Mouse (Mus musculus): Measurements from ENCODE around the gene Cnnm4. TPM values are rescaled to one million over a fixed set of nuclear protein-coding genes. Genes with fewer than 3 reads are reported as not detected.
A peak's percentile ranks its signal among the peaks of the same experiment; 100 is the strongest.

Gene Cnnm4
- polyA plus RNA-seq, 1 experiment from 2014 or later, result 11.0 TPM

GRCm38 (mm10) chr1:36469811-36470444, 1.5 kb upstream of the Cnnm4 start:
- no peak overlapping the region for H3K27ac ChIP-seq (ENCODE audit: low read length)
- H3K4me3 ChIP-seq (replicated peaks; ENCODE audit: low read length), result no peak overlapping the region
- no peak overlapping the region for H3K9ac ChIP-seq (replicated peaks; ENCODE audit: low read depth, low read length)
- no peaks in the 10 kb centered on the region for H3K9me3 ChIP-seq (ENCODE audit: control insufficient read depth, low read length)
- H3K4me1 ChIP-seq (replicated peaks; ENCODE audit: control insufficient read depth, insufficient read depth, low read length), result peaks cover 32% of the 10 kb centered on the region
- no peaks in the 10 kb centered on the region for H3K36me3 ChIP-seq (ENCODE audit: control insufficient read depth, insufficient read depth)
- ATAC-seq, result no peak
- no peaks in the 10 kb centered on the region for H3K27me3 ChIP-seq (replicated peaks; ENCODE audit: control insufficient read depth, insufficient read depth, low read length)
- H3K4me2 ChIP-seq (ENCODE audit: low read length), result no peak overlapping the region
- 58% methylated on average over 2 of the region's 2 CpGs for WGBS

GRCm38 (mm10) chr1:36472106-36472440, 653 bp downstream of the Cnnm4 start:
- no peak; the same call in 1 of the 2 replicates for ATAC-seq
- Histone ChIP-seq H3K4me1 (replicated peaks; ENCODE audit: control insufficient read depth, insufficient read depth, low read length) (peaks cover 43% of the 10 kb centered on the region), H3K4me2 (ENCODE audit: low read length) (peak overlapping the region; percentile 75), H3K27ac (ENCODE audit: low read length) (no peak overlapping the region), H3K4me3 (replicated peaks; ENCODE audit: low read length) (peak overlapping the region; percentile 54), H3K27me3 (replicated peaks; ENCODE audit: control insufficient read depth, insufficient read depth, low read length) (no peaks in the 10 kb centered on the region), H3K9me3 (ENCODE audit: control insufficient read depth, low read length) (no peaks in the 10 kb centered on the region), H3K36me3 (ENCODE audit: control insufficient read depth, insufficient read depth) (no peaks in the 10 kb centered on the region), H3K9ac (replicated peaks; ENCODE audit: low read depth, low read length) (peak overlapping the region; percentile 66)
- WGBS, result 13% methylated on average over 18 of the region's 18 CpGs

- 78% methylated on average over 10 of the region's 10 CpGs for WGBS
- no peak for ATAC-seq
- Histone ChIP-seq H3K27me3 (replicated peaks; ENCODE audit: control insufficient read depth, insufficient read depth, low read length) (no peaks in the 10 kb centered on the region), H3K4me3 (replicated peaks; ENCODE audit: low read length) (no peak overlapping the region), H3K9ac (replicated peaks; ENCODE audit: low read depth, low read length) (no peak overlapping the region), H3K9me3 (ENCODE audit: control insufficient read depth, low read length) (no peaks in the 10 kb centered on the region), H3K4me2 (ENCODE audit: low read length) (peak overlapping the region; percentile 23), H3K27ac (ENCODE audit: low read length) (no peak overlapping the region), H3K4me1 (replicated peaks; ENCODE audit: control insufficient read depth, insufficient read depth, low read length) (peaks cover 47% of the 10 kb centered on the region), H3K36me3 (ENCODE audit: control insufficient read depth, insufficient read depth) (no peaks in the 10 kb centered on the region)
Measured at GRCm38 (mm10) chr1:36473211-36473780, 1.9 kb downstream of the Cnnm4 start.

- peak overlapping the region; percentile 28 for H3K4me2 ChIP-seq (ENCODE audit: low read length)
- H3K4me3 ChIP-seq (replicated peaks; ENCODE audit: low read length), result no peak overlapping the region
- no peaks in the 10 kb centered on the region for H3K36me3 ChIP-seq (ENCODE audit: control insufficient read depth, insufficient read depth)
- no peak overlapping the region for H3K9ac ChIP-seq (replicated peaks; ENCODE audit: low read depth, low read length)
- no peak overlapping the region for H3K27ac ChIP-seq (ENCODE audit: low read length)
- no peak for ATAC-seq
- H3K27me3 ChIP-seq (replicated peaks; ENCODE audit: control insufficient read depth, insufficient read depth, low read length), result no peaks in the 10 kb centered on the region
- H3K4me1 ChIP-seq (replicated peaks; ENCODE audit: control insufficient read depth, insufficient read depth, low read length), result peaks cover 47% of the 10 kb centered on the region
- H3K9me3 ChIP-seq (ENCODE audit: control insufficient read depth, low read length), result no peaks in the 10 kb centered on the region
- 66% methylated on average over 3 of the region's 3 CpGs for WGBS
Measured at GRCm38 (mm10) chr1:36474646-36475045, 3.2 kb downstream of the Cnnm4 start.

GRCm38 (mm10) chr1:36475480-36476110, 4.2 kb downstream of the Cnnm4 start:
- H3K4me3 ChIP-seq (replicated peaks; ENCODE audit: low read length), result no peak overlapping the region
- ATAC-seq, result no peak
- no peaks in the 10 kb centered on the region for H3K27me3 ChIP-seq (replicated peaks; ENCODE audit: control insufficient read depth, insufficient read depth, low read length)
- no peak overlapping the region for H3K27ac ChIP-seq (ENCODE audit: low read length)
- H3K9ac ChIP-seq (replicated peaks; ENCODE audit: low read depth, low read length), result 0 out of 2 replicates have a peak overlapping the region, but pooled peaks have one; percentile 14
- H3K36me3 ChIP-seq (ENCODE audit: control insufficient read depth, insufficient read depth), result no peaks in the 10 kb centered on the region
- WGBS, result 43% methylated on average over 8 of the region's 8 CpGs
- peak overlapping the region; percentile 38 for H3K4me2 ChIP-seq (ENCODE audit: low read length)
- H3K4me1 ChIP-seq (replicated peaks; ENCODE audit: control insufficient read depth, insufficient read depth, low read length), result peaks cover 47% of the 10 kb centered on the region
- no peaks in the 10 kb centered on the region for H3K9me3 ChIP-seq (ENCODE audit: control insufficient read depth, low read length)

GRCm38 (mm10) chr1:36476426-36476825, 5.0 kb downstream of the Cnnm4 start:
- H3K4me2 ChIP-seq (ENCODE audit: low read length), result no peak overlapping the region
- no peak overlapping the region for H3K4me3 ChIP-seq (replicated peaks; ENCODE audit: low read length)
- 84% methylated on average over 7 of the region's 7 CpGs for WGBS
- no peak for ATAC-seq
- H3K27me3 ChIP-seq (replicated peaks; ENCODE audit: control insufficient read depth, insufficient read depth, low read length), result no peaks in the 10 kb centered on the region
- no peaks in the 10 kb centered on the region for H3K36me3 ChIP-seq (ENCODE audit: control insufficient read depth, insufficient read depth)
- H3K4me1 ChIP-seq (replicated peaks; ENCODE audit: control insufficient read depth, insufficient read depth, low read length), result peaks cover 44% of the 10 kb centered on the region
- no peak overlapping the region for H3K9ac ChIP-seq (replicated peaks; ENCODE audit: low read depth, low read length)
- H3K9me3 ChIP-seq (ENCODE audit: control insufficient read depth, low read length), result no peaks in the 10 kb centered on the region
- no peak overlapping the region for H3K27ac ChIP-seq (ENCODE audit: low read length)

- no peaks in the 10 kb centered on the region for H3K9me3 ChIP-seq (ENCODE audit: control insufficient read depth, low read length)
- ATAC-seq, result no peak
- WGBS, result 51% methylated on average over 2 of the region's 2 CpGs
Measured at GRCm38 (mm10) chr1:36478343-36478795, 6.9 kb downstream of the Cnnm4 start.

GRCm38 (mm10) chr1:36479903-36480899, 8.8 kb downstream of the Cnnm4 start:
- Histone ChIP-seq H3K4me3 (replicated peaks; ENCODE audit: low read length) (no peak overlapping the region), H3K27me3 (replicated peaks; ENCODE audit: control insufficient read depth, insufficient read depth, low read length) (no peaks in the 10 kb centered on the region), H3K36me3 (ENCODE audit: control insufficient read depth, insufficient read depth) (no peaks in the 10 kb centered on the region), H3K4me2 (ENCODE audit: low read length) (no peak overlapping the region), H3K27ac (ENCODE audit: low read length) (no peak overlapping the region), H3K4me1 (replicated peaks; ENCODE audit: control insufficient read depth, insufficient read depth, low read length) (peaks cover 12% of the 10 kb centered on the region), H3K9ac (replicated peaks; ENCODE audit: low read depth, low read length) (no peak overlapping the region), H3K9me3 (ENCODE audit: control insufficient read depth, low read length) (no peaks in the 10 kb centered on the region)
- no peak for ATAC-seq
- 77% methylated on average over 12 of the region's 12 CpGs for WGBS

More at GRCm38 (mm10) chr1:36478343-36478795, 6.9 kb downstream of the Cnnm4 start:
- Histone ChIP-seq H3K36me3 (ENCODE audit: control insufficient read depth, insufficient read depth) (no peaks in the 10 kb centered on the region), H3K9ac (replicated peaks; ENCODE audit: low read depth, low read length) (no peak overlapping the region), H3K4me3 (replicated peaks; ENCODE audit: low read length) (no peak overlapping the region), H3K4me1 (replicated peaks; ENCODE audit: control insufficient read depth, insufficient read depth, low read length) (peaks cover 29% of the 10 kb centered on the region), H3K27me3 (replicated peaks; ENCODE audit: control insufficient read depth, insufficient read depth, low read length) (no peaks in the 10 kb centered on the region), H3K27ac (ENCODE audit: low read length) (no peak overlapping the region), H3K4me2 (ENCODE audit: low read length) (no peak overlapping the region)

- no peaks in the 10 kb centered on the region for H3K36me3 ChIP-seq (ENCODE audit: control insufficient read depth, insufficient read depth)
- no peak for ATAC-seq
- whole genome bisulfite sequencing, result 60% methylated on average over 4 of the region's 4 CpGs
Measured at GRCm38 (mm10) chr1:36483825-36484224, 12.4 kb downstream of the Cnnm4 start.

More at GRCm38 (mm10) chr1:36483825-36484224, 12.4 kb downstream of the Cnnm4 start:
- no peaks in the 10 kb centered on the region for H3K9me3 ChIP-seq (ENCODE audit: control insufficient read depth, low read length)
- H3K27ac ChIP-seq (ENCODE audit: low read length), result no peak overlapping the region
- no peak overlapping the region for H3K4me2 ChIP-seq (ENCODE audit: low read length)
- H3K4me3 ChIP-seq (replicated peaks; ENCODE audit: low read length), result no peak overlapping the region
- H3K4me1 ChIP-seq (replicated peaks; ENCODE audit: control insufficient read depth, insufficient read depth, low read length), result no peaks in the 10 kb centered on the region
- no peaks in the 10 kb centered on the region for H3K27me3 ChIP-seq (replicated peaks; ENCODE audit: control insufficient read depth, insufficient read depth, low read length)
- H3K9ac ChIP-seq (replicated peaks; ENCODE audit: low read depth, low read length), result no peak overlapping the region

All from forebrain, embryonic 16.5 days (tissue).